11 mouse cellular contexts compared by ENCODE assay signal in the genomic region with DNA sequence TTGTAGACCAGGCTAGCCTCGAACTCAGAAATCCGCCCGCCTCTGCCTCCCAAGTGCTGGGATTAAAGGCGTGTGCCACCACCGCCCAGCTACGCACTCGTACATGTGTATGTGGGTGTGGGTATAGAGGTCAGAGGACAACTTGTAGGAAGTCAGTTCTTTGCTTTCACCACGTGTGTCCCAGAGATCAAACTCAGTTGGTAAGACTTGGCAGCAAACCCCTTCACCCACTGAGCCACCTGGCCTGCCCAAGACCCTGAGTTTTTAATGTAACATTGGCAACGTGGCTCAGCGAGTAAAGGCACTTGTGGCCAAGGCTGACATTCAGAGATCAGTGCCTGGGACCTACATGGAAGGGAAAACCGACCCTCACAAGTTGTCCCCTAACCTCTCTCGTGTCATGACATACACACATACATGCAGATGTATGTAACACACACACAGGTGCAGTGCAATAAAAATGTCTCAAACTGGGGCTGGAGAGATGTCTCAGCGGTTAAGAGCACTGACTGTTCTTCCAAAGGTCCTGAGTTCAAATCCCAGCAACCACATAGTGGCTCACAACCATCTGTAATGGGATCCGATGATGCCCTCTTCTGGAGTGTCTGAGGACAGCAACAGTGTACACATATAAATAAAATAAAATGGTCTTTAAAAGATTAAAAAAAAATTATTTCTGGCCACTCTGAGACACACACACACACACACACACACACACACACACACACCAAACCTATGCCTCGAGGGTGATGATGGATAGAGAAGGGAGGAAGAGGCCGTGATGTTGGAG. TPM values are rescaled to one million over a fixed set of nuclear protein-coding genes. Genes with fewer than 3 reads are reported as not detected.
DNase-seq lines count a peak whose midpoint lies in the region; ATAC-seq lines count a peak whose summit lies in the region.
"Had no signal": no experiment of that assay in that cellular context is flagged by ENCODE, and none has a peak within 500 bp of the region (broad histone marks: within the 10 kb centered on the region; RNA-seq: fewer than 3 reads in every experiment).

No protein-coding gene starts in this region.

- ATAC-seq in heart, embryonic 12.5 days (ENCODE audit: insufficient number of reproducible peaks, low FRiP score) = no peak
- ATAC-seq in stomach, embryonic 14.5 days (ENCODE audit: insufficient number of reproducible peaks, insufficient read depth, low FRiP score, low read depth) = no peak

- H3K4me1 ChIP-seq in heart, embryonic 10.5 days = peaks cover 49% of the 10 kb centered on the region
- H3K4me1 ChIP-seq in heart, embryonic 12.5 days (replicated peaks) = peaks cover 42% of the 10 kb centered on the region
- peaks cover 20% of the 10 kb centered on the region for H3K4me1 ChIP-seq in stomach, embryonic 14.5 days (ENCODE audit: control insufficient read depth, insufficient read depth, low read length)

- H3K27ac ChIP-seq in heart, embryonic 10.5 days = peak overlapping the region; percentile 44; the same call in 1 of the 2 replicates
- H3K27ac ChIP-seq in heart, embryonic 12.5 days (ENCODE audit: poor library complexity, severe bottlenecking) = no peak overlapping the region
- H3K27ac ChIP-seq in stomach, embryonic 14.5 days (ENCODE audit: low read length) = peak overlapping the region; percentile 84; the same call in 1 of the 2 replicates
- H3K27ac ChIP-seq: neural tube, embryonic 12.5 days had no signal

- no peak overlapping the region for H3K4me3 ChIP-seq in heart, embryonic 10.5 days
- no peak overlapping the region for H3K4me3 ChIP-seq in heart, embryonic 12.5 days
- H3K4me3 ChIP-seq in stomach, embryonic 14.5 days (ENCODE audit: low read depth, low read length) = no peak overlapping the region
- H3K4me3 ChIP-seq: limb, embryonic 13.5 days; megakaryocyte, embryonic 14.5 days; neural tube, embryonic 12.5 days had no signal

- H3K27me3 ChIP-seq in heart, embryonic 10.5 days (ENCODE audit: insufficient read depth, poor library complexity, severe bottlenecking) = no peaks in the 10 kb centered on the region
- H3K27me3 ChIP-seq in heart, embryonic 12.5 days (replicated peaks) = no peaks in the 10 kb centered on the region
- no peaks in the 10 kb centered on the region for H3K27me3 ChIP-seq in stomach, embryonic 14.5 days (ENCODE audit: control insufficient read depth, insufficient read depth, low read length)
- H3K27me3 ChIP-seq: limb, embryonic 13.5 days; neural tube, embryonic 12.5 days had no signal

- H3K4me2 ChIP-seq in heart, embryonic 12.5 days = no peak overlapping the region
- H3K4me2 ChIP-seq in stomach, embryonic 14.5 days (replicated peaks; ENCODE audit: low read depth, low read length) = no peak overlapping the region

- WGBS in heart, embryonic 10.5 days = 81% methylated on average over 16 of the region's 16 CpGs
- WGBS in heart, embryonic 12.5 days = 85% methylated on average over 16 of the region's 16 CpGs
- WGBS in stomach, embryonic 14.5 days = 90% methylated on average over 16 of the region's 16 CpGs

- H3K9me3 ChIP-seq in heart, embryonic 10.5 days = no peaks in the 10 kb centered on the region
- H3K9me3 ChIP-seq in heart, embryonic 12.5 days (replicated peaks) = no peaks in the 10 kb centered on the region
- H3K9me3 ChIP-seq in stomach, embryonic 14.5 days (ENCODE audit: control insufficient read depth, low read depth, low read length) = no peaks in the 10 kb centered on the region
- H3K9me3 ChIP-seq: limb, embryonic 13.5 days; megakaryocyte, embryonic 14.5 days; neural tube, embryonic 12.5 days had no signal

- no peak for DNase-seq in heart, embryonic 10.5 days (ENCODE audit: low spot score)
- peak; percentile 28 for DNase-seq in lung, postnatal 10 days
- no peak for DNase-seq in lung, postnatal 4 days
- DNase-seq in R1 (ENCODE audit: low read depth, low spot score) = peak; percentile 41
- DNase-seq in kidney, adult 8-10 months = no peak
- no peak for DNase-seq in natural killer cell, adult 2 months (ENCODE audit: low spot score in 2 of 2)

- no peaks in the 10 kb centered on the region for H3K36me3 ChIP-seq in heart, embryonic 10.5 days
- H3K36me3 ChIP-seq in heart, embryonic 12.5 days = no peaks in the 10 kb centered on the region
- H3K36me3 ChIP-seq in stomach, embryonic 14.5 days (ENCODE audit: control insufficient read depth, insufficient read depth, low read length) = no peaks in the 10 kb centered on the region
- H3K36me3 ChIP-seq: limb, embryonic 13.5 days; neural tube, embryonic 12.5 days had no signal

- H3K9ac ChIP-seq in heart, embryonic 12.5 days = no peak overlapping the region
- no peak overlapping the region for H3K9ac ChIP-seq in stomach, embryonic 14.5 days (replicated peaks; ENCODE audit: low read depth, low read length)
- H3K9ac ChIP-seq: limb, embryonic 13.5 days; neural tube, embryonic 12.5 days had no signal

RNA-seq across cellular contexts. Expression of a gene that starts 31.8 kb away (rescaled TPM):
- 19.6 and 21.1 TPM in 2 replicates for polyA plus RNA-seq in heart, embryonic 10.5 days (2016; fragmentation: Nextera tagmentation; extraction: Ambion mirVana)
- 27.0 and 28.1 TPM in 2 replicates for polyA plus RNA-seq in heart, embryonic 12.5 days (2016; fragmentation: Nextera tagmentation; extraction: Ambion mirVana)
- polyA plus RNA-seq in stomach, embryonic 14.5 days (2014; fragmentation: Nextera tagmentation; extraction: Ambion mirVana) = 19.4 and 20.7 TPM in 2 replicates

Comparison
In these comparisons a context has a peak if more than half of its experiments do, and no peak if none do; other contexts are left out.
1. DNase-seq: peak in lung, postnatal 10 days (single experiment) and R1 (single experiment); none in heart, embryonic 10.5 days (single experiment), lung, postnatal 4 days (0 of 2), kidney, adult 8-10 months (0 of 2) and natural killer cell, adult 2 months (0 of 2).